Mouse (Mus musculus) layer of hippocampus, adult 2 months (tissue): Measurements from ENCODE around the gene Slc6a18. TPM values are rescaled to one million over a fixed set of nuclear protein-coding genes. Genes with fewer than 3 reads are reported as not detected.

ENCODE experiments used
- DNase-seq, 2 experiments: peaks; one replicate each; pipeline ENCODE4 v3.0.0; 2022; ENCODE audit warnings: low spot score in 2 of 2
- H3K27ac ChIP-seq: fragments of 200-600 bp; 2 replicates; pipeline ENCODE4 v1.8.1; 2022
- H3K4me3 ChIP-seq: fragments of 200-600 bp; 2 replicates; pipeline ENCODE4 v1.8.1; 2022; ENCODE audit warnings: mild to moderate bottlenecking
- CTCF ChIP-seq: fragments of 200-600 bp; conservative IDR thresholded peaks from 2 replicates; pipeline ENCODE4 v1.8.1; 2022; ENCODE audit warnings: antibody characterized with exemption, mild to moderate bottlenecking, moderate library complexity
- total RNA-seq, 2 experiments: library from RNA; stranded (reverse); gene quantifications; 2 replicates each; pipeline ENCODE4 v1.2.3; 2021

Slc6a18 gene
- total RNA-seq, 2 experiments from 2014 or later: not detected

DNA sequence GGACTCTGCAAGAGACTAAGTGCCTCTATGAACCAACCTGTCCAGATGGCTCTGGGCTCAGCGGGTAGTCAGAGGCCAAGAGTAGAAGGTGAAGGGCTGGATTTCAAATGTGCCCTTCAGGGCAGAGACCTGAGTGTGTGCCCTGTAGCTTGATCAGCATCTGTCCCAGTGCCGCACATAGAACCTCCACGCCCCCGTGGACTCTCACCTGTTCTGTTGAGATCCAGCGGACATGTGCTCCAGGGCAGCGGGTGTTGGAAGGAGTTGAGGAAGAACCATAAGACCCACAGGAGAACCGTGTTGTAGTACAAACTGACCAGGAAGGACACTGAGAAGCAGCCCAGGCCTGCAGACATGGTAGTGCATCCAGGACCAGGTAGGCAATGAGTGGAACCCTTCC, 2.7 kb downstream of the Slc6a18 start:
- Histone ChIP-seq H3K4me3 (no peak overlapping the region), H3K27ac (no peak overlapping the region)
- DNase-seq: no peak
- TF ChIP-seq CTCF: no peak

- Histone ChIP-seq H3K27ac (no peak overlapping the region), H3K4me3 (no peak overlapping the region)
- DNase-seq: no peak
- no peak for TF ChIP-seq CTCF
These were observed 17.6 kb downstream of the Slc6a18 start for GRCm38 (mm10) chr13:73660163-73660695.

DNA sequence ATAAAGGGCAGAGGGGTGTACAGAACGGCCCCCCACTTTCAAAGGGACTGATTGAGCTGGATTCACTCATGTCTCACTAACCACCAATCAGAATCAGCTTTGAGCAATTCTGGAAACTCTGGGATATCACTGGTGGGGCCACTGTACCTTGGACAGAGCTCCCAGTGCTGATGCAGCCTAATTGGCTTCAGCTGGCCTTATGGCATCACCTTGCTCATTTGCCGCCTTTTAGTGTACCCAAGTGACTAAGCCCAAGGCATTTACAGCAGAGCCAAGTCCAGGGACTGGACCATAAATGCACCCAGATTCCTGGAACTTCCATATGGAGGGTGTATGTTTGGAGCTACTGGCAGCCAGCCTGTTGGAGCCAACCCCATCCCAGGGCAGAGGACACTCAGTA, 18.9 kb downstream of the Slc6a18 start:
- DNase-seq: no peak
- no peak overlapping the region for H3K27ac ChIP-seq
- no peak overlapping the region for H3K4me3 ChIP-seq
- TF ChIP-seq CTCF: no peak

DNA sequence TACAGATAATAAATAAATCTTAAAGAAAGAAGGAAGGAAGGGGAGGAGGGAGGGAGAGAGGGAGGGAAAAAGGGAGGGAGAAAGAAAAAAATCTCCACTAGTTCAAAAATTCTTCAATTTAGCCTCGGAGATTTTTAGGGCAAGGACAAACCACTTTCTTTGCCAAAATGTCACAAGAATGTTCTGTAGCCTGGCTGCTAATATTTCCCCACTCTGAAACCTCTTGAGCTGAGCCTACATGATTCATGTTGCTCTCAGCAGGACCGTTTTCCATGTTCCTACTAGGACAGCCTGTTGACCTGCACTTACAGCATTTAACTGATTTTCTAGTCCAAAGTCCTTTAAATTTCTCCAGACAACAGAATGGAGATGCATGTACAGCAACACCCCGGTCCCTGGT, 22.8 kb downstream of the Slc6a18 start:
- no peak overlapping the region for H3K4me3 ChIP-seq
- no peak for TF ChIP-seq CTCF
- DNase-seq: no peak
- H3K27ac ChIP-seq: no peak overlapping the region

DNA sequence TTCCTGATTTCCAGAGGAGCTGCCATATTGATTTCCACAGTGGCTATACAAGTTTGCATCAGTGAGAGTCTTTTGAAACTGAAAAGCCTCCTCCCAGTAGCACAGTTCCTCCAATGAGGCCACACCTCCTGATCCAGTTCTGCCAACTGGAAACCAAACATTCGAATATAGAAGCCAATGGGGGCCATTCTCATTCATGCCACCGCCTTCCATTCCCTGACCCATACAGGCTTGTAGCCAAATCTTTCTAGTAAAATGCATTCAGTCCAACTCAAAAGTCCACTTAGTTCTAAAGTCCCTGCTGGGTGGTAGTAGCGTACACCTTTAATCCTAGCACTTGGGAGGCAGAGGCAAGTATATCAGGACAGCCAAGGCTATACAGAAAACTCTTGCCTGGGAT, 24.6 kb downstream of the Slc6a18 start:
- Histone ChIP-seq H3K4me3 (no peak overlapping the region), H3K27ac (no peak overlapping the region)
- DNase-seq: no peak
- no peak for TF ChIP-seq CTCF

- Histone ChIP-seq H3K27ac (no peak overlapping the region), H3K4me3 (no peak overlapping the region)
- peak; percentile 88 for TF ChIP-seq CTCF
- peak; percentile 44 to 68 for DNase-seq
These were observed 31.3 kb downstream of the Slc6a18 start for GRCm38 (mm10) chr13:73646397-73647087.

DNA sequence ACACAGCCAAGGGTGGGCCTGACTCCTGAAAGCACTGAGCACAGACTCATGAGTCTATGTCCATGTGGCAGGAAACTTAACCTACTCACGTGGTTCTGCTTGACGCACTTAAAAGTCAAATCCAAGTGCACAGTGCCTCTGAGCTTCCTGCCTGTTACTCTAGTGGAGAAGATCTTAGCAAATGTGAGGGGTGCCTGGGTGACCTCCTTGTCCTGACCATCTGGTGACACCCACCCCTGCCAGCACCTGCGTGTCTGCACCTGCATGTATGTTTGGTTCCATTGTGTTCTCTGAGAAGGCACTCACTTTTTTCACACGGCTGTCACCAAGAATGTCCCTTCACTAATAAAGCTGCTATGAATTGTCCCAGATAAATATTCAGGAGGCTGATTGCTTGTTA, 36.5 kb downstream of the Slc6a18 start:
- no peak overlapping the region for H3K27ac ChIP-seq
- DNase-seq: no peak
- no peak for TF ChIP-seq CTCF
- no peak overlapping the region for H3K4me3 ChIP-seq

DNA sequence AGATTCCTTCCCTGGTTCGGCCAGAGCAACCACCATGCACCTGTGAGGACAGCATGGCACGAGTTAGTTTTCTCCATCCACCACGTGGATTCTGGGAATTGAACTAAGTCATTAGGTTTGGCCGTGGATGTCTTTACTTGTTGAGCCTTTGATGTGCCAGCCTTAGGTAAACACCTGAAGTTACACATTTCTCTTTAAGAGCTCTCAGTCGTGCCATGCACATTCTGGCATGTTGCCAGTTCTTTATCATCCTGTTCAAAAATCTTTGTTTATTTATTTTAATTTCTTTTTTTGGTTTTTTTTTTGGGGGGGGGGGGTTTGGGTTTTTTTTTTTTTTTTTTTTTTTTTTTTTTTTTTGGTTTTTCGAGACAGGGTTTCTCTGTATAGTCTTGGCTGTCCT, 40.0 kb downstream of the Slc6a18 start:
- no peak overlapping the region for H3K4me3 ChIP-seq
- TF ChIP-seq CTCF: no peak
- H3K27ac ChIP-seq: no peak overlapping the region
- DNase-seq: no peak

DNA sequence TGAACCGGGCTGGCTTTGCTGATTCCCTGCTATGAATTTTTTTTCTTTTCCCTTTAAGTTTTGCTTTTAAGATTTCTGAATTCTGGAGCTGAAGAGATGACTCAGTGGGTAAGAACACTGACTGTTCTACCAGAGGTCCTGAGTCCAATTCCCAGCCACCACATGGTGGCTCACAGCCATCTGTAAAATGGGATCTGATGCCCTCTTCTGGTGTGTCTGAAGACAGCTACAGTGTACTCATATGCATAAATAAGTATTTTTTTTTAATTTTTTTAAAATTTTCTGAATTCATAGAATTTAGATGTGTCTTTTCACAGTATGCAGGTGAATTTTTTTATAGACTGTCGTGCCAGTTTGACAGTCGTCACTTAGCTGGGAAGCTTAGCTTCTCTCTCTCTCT, 46.0 kb downstream of the Slc6a18 start:
- Histone ChIP-seq H3K4me3 (no peak overlapping the region), H3K27ac (no peak overlapping the region)
- peak; percentile 61 for TF ChIP-seq CTCF
- no peak for DNase-seq

DNA sequence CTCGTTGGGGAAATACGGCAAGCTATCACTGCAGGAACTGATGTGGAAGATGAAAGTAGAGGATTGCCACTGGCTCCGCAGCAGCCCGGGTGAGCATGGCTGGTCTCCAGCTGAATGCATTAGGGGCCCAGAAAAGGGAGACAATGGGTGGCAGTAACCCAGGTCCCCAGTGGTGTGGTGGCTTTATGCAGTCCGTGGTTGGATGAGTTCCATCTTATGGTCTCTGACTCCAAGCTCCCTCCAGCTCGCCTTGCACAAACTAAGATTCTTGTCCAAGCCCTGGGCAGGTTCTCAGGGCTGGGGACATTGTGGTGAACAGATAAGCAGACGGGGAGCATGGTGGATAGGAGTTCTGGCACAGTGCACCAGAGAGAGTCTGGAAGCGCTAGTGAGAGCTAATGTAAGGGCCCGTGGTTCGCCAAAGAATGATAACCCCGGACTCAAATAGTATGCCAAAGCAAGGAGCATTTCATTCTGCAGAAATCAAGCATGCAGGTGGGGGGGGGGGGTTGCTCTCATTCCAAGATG, 49.2 kb downstream of the Slc6a18 start:
- DNase-seq: no peak
- no peak for TF ChIP-seq CTCF
- Histone ChIP-seq H3K27ac (no peak overlapping the region), H3K4me3 (no peak overlapping the region)

GRCm38 (mm10) chr13:73626745-73627549, 50.9 kb downstream of the Slc6a18 start, which contains the start of gene Tert:
Gene Tert, plus strand, starts transcription at chr13:73626911.
- Histone ChIP-seq H3K4me3 (peak within 1 kb of the TSS; percentile 69), H3K27ac (peak within 1 kb of the TSS; percentile 36; the same call in 1 of the 2 replicates)
- TF ChIP-seq CTCF: peak; percentile 70; the same call in 1 of the 2 replicates
- DNase-seq: peak; percentile 21 to 39

DNA sequence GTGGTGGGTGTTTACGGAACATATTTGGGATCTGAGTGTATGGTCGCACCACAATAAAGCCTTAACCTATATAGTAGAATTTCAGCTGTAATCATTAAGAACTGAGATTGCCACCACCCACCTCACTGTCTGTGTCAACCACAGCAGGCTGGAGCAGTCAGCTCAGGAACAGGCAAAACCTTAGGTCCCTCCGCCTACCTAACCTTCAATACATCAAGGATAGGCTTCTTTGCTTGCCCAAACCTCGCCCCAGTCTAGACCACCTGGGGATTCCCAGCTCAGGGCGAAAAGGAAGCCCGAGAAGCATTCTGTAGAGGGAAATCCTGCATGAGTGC, 51.4 kb downstream of the Slc6a18 start:
- no peak for DNase-seq
- Histone ChIP-seq H3K27ac (peak overlapping the region; percentile 36; the same call in 1 of the 2 replicates), H3K4me3 (peak overlapping the region; percentile 69)
- TF ChIP-seq CTCF: no peak; the same call in 1 of the 2 replicates

GRCm38 (mm10) chr13:73620637-73621036, 57.2 kb downstream of the Slc6a18 start:
- H3K27ac ChIP-seq: no peak overlapping the region
- DNase-seq: no peak
- H3K4me3 ChIP-seq: no peak overlapping the region
- TF ChIP-seq CTCF: peak; percentile 68
